Mouse (Mus musculus) adrenal gland, postnatal 14 days (tissue): ENCODE measurements at regions not wholly inside any gene's neighbourhood (a gene's known extent, or its start where the extent isn't known, plus 50 kb on each side); places are given as distances from the start of the nearest gene placed in this dataset.

ENCODE experiments used
- microRNA-seq, 2 experiments: library from miRNA; unstranded; fragments of <30 nt; microRNA quantifications; one replicate each; pipeline ENCODE4 v1.2.0; 2021

Small RNA genes in the stretch of these regions (microRNA-seq; reads per million reads assigned to microRNA genes)
- 0 reads per million in 2 experiments for gene Gm25248
